Mouse (Mus musculus) thymus, postnatal 14 days (tissue): Measurements from ENCODE around the gene Rnase12.

Experiments
- DNase-seq: peaks from one replicate; pipeline ENCODE4 v3.0.0; 2021

Gene Rnase12

GRCm38 (mm10) chr14:51057401-51057831 lies at the start of gene Rnase12:
Gene Rnase12 (minus strand): TSS chr14:51057661.
- no peak for DNase-seq

GRCm38 (mm10) chr14:51106449-51106967 lies 49.0 kb upstream of the Rnase12 start:
- no peak for DNase-seq

GRCm38 (mm10) chr14:51104366-51104765 lies 46.9 kb upstream of the Rnase12 start:
- no peak for DNase-seq

- peak; percentile 68 for DNase-seq
Measured at GRCm38 (mm10) chr14:51103217-51103616, 45.8 kb upstream of the Rnase12 start.

- DNase-seq, result no peak
Measured at GRCm38 (mm10) chr14:51101284-51101683, 43.8 kb upstream of the Rnase12 start.

GRCm38 (mm10) chr14:51098921-51099320 lies 41.5 kb upstream of the Rnase12 start:
- DNase-seq, result no peak

GRCm38 (mm10) chr14:51098300-51098699 lies 40.8 kb upstream of the Rnase12 start:
- DNase-seq, result peak; percentile 78

- DNase-seq, result no peak
Measured at GRCm38 (mm10) chr14:51095736-51096524, 38.5 kb upstream of the Rnase12 start.

GRCm38 (mm10) chr14:51094921-51095320 lies 37.5 kb upstream of the Rnase12 start:
- no peak for DNase-seq

GRCm38 (mm10) chr14:51094096-51094875 lies 36.8 kb upstream of the Rnase12 start:
- no peak for DNase-seq

- no peak for DNase-seq
Measured at GRCm38 (mm10) chr14:51093496-51093895, 36.0 kb upstream of the Rnase12 start.

GRCm38 (mm10) chr14:51092073-51092620 lies 34.7 kb upstream of the Rnase12 start:
- DNase-seq, result no peak

- peak; percentile 53 for DNase-seq
Measured at GRCm38 (mm10) chr14:51090921-51091900, 33.8 kb upstream of the Rnase12 start, which contains the start of the genes Rnase4 and Ang. Gene Rnase4 (plus strand): TSS chr14:51091077. Gene Ang (plus strand): TSS chr14:51091150.

- DNase-seq, result peak; percentile 87
Measured at GRCm38 (mm10) chr14:51090077-51090781, 32.8 kb upstream of the Rnase12 start.

- no peak for DNase-seq
Measured at GRCm38 (mm10) chr14:51089674-51090076, 32.2 kb upstream of the Rnase12 start.

- peak; percentile 96 for DNase-seq
Measured at GRCm38 (mm10) chr14:51088970-51089673, 31.7 kb upstream of the Rnase12 start.

GRCm38 (mm10) chr14:51088166-51088969 lies 30.9 kb upstream of the Rnase12 start:
- DNase-seq, result peak; percentile 85

GRCm38 (mm10) chr14:51087762-51088161 lies 30.3 kb upstream of the Rnase12 start:
- no peak for DNase-seq

GRCm38 (mm10) chr14:51085911-51086310 lies 28.4 kb upstream of the Rnase12 start:
- no peak for DNase-seq

- DNase-seq, result no peak
Measured at GRCm38 (mm10) chr14:51085086-51085485, 27.6 kb upstream of the Rnase12 start.
